ENCODE assay signal across 8 mouse cellular contexts in the genomic region with DNA sequence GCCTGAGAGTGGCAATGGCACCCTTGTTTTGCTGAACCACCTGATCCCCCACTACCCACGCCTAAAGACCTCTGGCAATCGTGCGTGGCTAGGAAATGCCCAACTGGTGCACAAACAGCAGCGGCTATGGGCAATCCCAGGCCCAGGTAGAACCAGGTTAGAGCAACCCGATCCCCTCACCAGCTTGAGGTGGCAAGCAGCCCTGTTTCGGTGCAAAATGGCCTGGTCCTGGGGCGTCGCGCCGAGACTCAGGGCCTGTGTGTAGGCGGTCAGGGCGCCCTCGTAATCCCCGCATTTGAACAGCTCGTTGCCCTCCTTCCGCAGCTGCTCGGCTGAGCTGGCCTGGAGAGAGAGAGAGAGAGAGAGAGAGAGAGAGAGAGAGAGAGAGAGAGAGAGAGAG. TPM values are rescaled to one million over a fixed set of nuclear protein-coding genes. Genes with fewer than 3 reads are reported as not detected.
DNase-seq lines count a peak whose midpoint lies in the region; ATAC-seq and TF ChIP-seq lines count a peak whose summit lies in the region.

No protein-coding gene starts in this region.

- TF ChIP-seq CTCF in G1E (IDR thresholded peaks at IDR 0.05; ENCODE audit: low read depth, low read length), result no peak
- TF ChIP-seq CTCF in lung, embryonic 14.5 days (IDR thresholded peaks at IDR 0.05; ENCODE audit: low read depth), result no peak

- no peak for ATAC-seq in cerebellum, adult (ENCODE audit: insufficient number of reproducible peaks, low FRiP score, low TSS enrichment)
- no peak for ATAC-seq in G1E (ENCODE audit: extremely low read depth, insufficient number of reproducible peaks, low FRiP score, poor library complexity, severe bottlenecking)
- ATAC-seq in intestine, embryonic 14.5 days (replicated peaks; ENCODE audit: low FRiP score, low TSS enrichment, low read depth), result no peak
- ATAC-seq in lung, embryonic 14.5 days (ENCODE audit: insufficient read depth), result no peak

- H3K4me1 ChIP-seq in G1E (ENCODE audit: insufficient read depth, low read depth, low read length), result peaks cover 53% of the 10 kb centered on the region
- peaks cover 59% of the 10 kb centered on the region for H3K4me1 ChIP-seq in forebrain, embryonic 10.5 days
- H3K4me1 ChIP-seq in intestine, embryonic 14.5 days (replicated peaks; ENCODE audit: control insufficient read depth, insufficient read depth, low read length), result peaks cover 23% of the 10 kb centered on the region; the same call in 1 of the 2 replicates
- H3K4me1 ChIP-seq in lung, embryonic 14.5 days (ENCODE audit: insufficient read depth), result 0 out of 2 replicates have a peak, but pooled peaks cover 13% of the 10 kb centered on the region

- no peaks in the 10 kb centered on the region for H3K9me3 ChIP-seq in G1E (replicated peaks)
- no peaks in the 10 kb centered on the region for H3K9me3 ChIP-seq in forebrain, embryonic 10.5 days
- H3K9me3 ChIP-seq in intestine, embryonic 14.5 days (ENCODE audit: control insufficient read depth, low read length), result no peaks in the 10 kb centered on the region
- H3K9me3 ChIP-seq in lung, embryonic 14.5 days (ENCODE audit: low read depth, low read length), result no peaks in the 10 kb centered on the region

- 10% methylated on average over 17 of the region's 17 CpGs for WGBS in forebrain, embryonic 10.5 days
- 8% methylated on average over 17 of the region's 17 CpGs for WGBS in intestine, embryonic 14.5 days
- WGBS in lung, embryonic 14.5 days, result 6% methylated on average over 17 of the region's 17 CpGs

- intact Hi-C loops in left cerebral cortex, postnatal 10 days (cut with DNase I), result no loop called here

- H3K27me3 ChIP-seq in G1E (ENCODE audit: insufficient read depth, low read length), result no peaks in the 10 kb centered on the region
- peaks cover 15% of the 10 kb centered on the region for H3K27me3 ChIP-seq in forebrain, embryonic 10.5 days (ENCODE audit: poor library complexity, severe bottlenecking)
- H3K27me3 ChIP-seq in intestine, embryonic 14.5 days (replicated peaks; ENCODE audit: control insufficient read depth, insufficient read depth, low read length), result no peaks in the 10 kb centered on the region
- H3K27me3 ChIP-seq in lung, embryonic 14.5 days (ENCODE audit: insufficient read depth, low read length), result no peaks in the 10 kb centered on the region

- H3K9ac ChIP-seq in intestine, embryonic 14.5 days (ENCODE audit: low read length), result peak overlapping the region; percentile 49
- H3K9ac ChIP-seq in lung, embryonic 14.5 days, result peak overlapping the region; percentile 68

- peak overlapping the region; percentile 69 for H3K4me2 ChIP-seq in intestine, embryonic 14.5 days (ENCODE audit: low read length)
- peak overlapping the region; percentile 86 for H3K4me2 ChIP-seq in lung, embryonic 14.5 days

- DNase-seq in cerebellum, adult 11-12 months, result peak; percentile 65
- peak; percentile 10 for DNase-seq in G1E (ENCODE audit: low spot score)
- no peak for DNase-seq in forebrain, embryonic 10.5 days (ENCODE audit: extremely low spot score, low spot score)
- peak; percentile 67 for DNase-seq in intestine, embryonic 14.5 days (ENCODE audit: low spot score)
- peak; percentile 59 for DNase-seq in lung, embryonic 14.5 days
- peak; percentile 54 for DNase-seq in retina, adult 2 months (ENCODE audit: low read depth, low spot score)
- DNase-seq in left cerebral cortex, postnatal 10 days (ENCODE audit: extremely low spot score in 1 of 2, low spot score in 2 of 2), result no peak

- peaks cover 49% of the 10 kb centered on the region for H3K36me3 ChIP-seq in G1E (replicated peaks)
- H3K36me3 ChIP-seq in forebrain, embryonic 10.5 days (replicated peaks), result peaks cover 38% of the 10 kb centered on the region
- H3K36me3 ChIP-seq in intestine, embryonic 14.5 days (ENCODE audit: control insufficient read depth, insufficient read depth, low read length), result peaks cover 32% of the 10 kb centered on the region
- peaks cover 34% of the 10 kb centered on the region for H3K36me3 ChIP-seq in lung, embryonic 14.5 days (ENCODE audit: insufficient read depth)

- H3K27ac ChIP-seq in forebrain, embryonic 10.5 days, result peak overlapping the region; percentile 86
- H3K27ac ChIP-seq in intestine, embryonic 14.5 days (ENCODE audit: low read depth), result no peak overlapping the region
- H3K27ac ChIP-seq in lung, embryonic 14.5 days (ENCODE audit: low read depth), result no peak overlapping the region

- peak overlapping the region; percentile 76 for H3K4me3 ChIP-seq in G1E (ENCODE audit: low read depth, low read length)
- H3K4me3 ChIP-seq in forebrain, embryonic 10.5 days, result peak overlapping the region; percentile 75
- H3K4me3 ChIP-seq in intestine, embryonic 14.5 days (ENCODE audit: low read depth, low read length), result peak overlapping the region; percentile 62
- H3K4me3 ChIP-seq in lung, embryonic 14.5 days (ENCODE audit: low read depth, low read length), result peak overlapping the region; percentile 62

RNA-seq across cellular contexts. Expression of gene Unc45a, which starts 1.4 kb away (rescaled TPM):
- total RNA-seq in G1E (2014; fragmentation: Nextera tagmentation), result 14.9 and 19.9 TPM in 2 replicates
- total RNA-seq in G1E (2017), result 24.1 and 27.1 TPM in 2 replicates
- 37.4 and 39.0 TPM in 2 replicates for polyA plus RNA-seq in G1E (2012)
- polyA plus RNA-seq in forebrain, embryonic 10.5 days (2016; fragmentation: Nextera tagmentation; extraction: Ambion mirVana), result 42.0 and 44.0 TPM in 2 replicates
- polyA plus RNA-seq in intestine, embryonic 14.5 days (2014; fragmentation: Nextera tagmentation; extraction: Ambion mirVana), result 29.9 and 34.2 TPM in 2 replicates
- 34.3 and 35.3 TPM in 2 replicates for polyA plus RNA-seq in lung, embryonic 14.5 days (2014; fragmentation: Nextera tagmentation; extraction: Ambion mirVana)
- 10 to 100 TPM; 52.5 to 54.1 TPM for total RNA-seq in left cerebral cortex, postnatal 10 days (2021)

RNA-seq across cellular contexts. Expression of gene Hddc3, which starts 3.5 kb away (rescaled TPM):
- total RNA-seq in G1E (2014; fragmentation: Nextera tagmentation) (64.8 and 66.3 TPM in 2 replicates), G1E (2017) (114 and 124 TPM in 2 replicates)
- polyA plus RNA-seq in G1E (2012), result 48.9 and 55.0 TPM in 2 replicates
- polyA plus RNA-seq in forebrain, embryonic 10.5 days (2016; fragmentation: Nextera tagmentation; extraction: Ambion mirVana), result 25.2 and 27.9 TPM in 2 replicates
- polyA plus RNA-seq in intestine, embryonic 14.5 days (2014; fragmentation: Nextera tagmentation; extraction: Ambion mirVana), result 19.8 and 19.9 TPM in 2 replicates
- 17.2 and 17.9 TPM in 2 replicates for polyA plus RNA-seq in lung, embryonic 14.5 days (2014; fragmentation: Nextera tagmentation; extraction: Ambion mirVana)
- 10 to 100 TPM; 38.3 to 45.8 TPM for total RNA-seq in left cerebral cortex, postnatal 10 days (2021)

RNA-seq across cellular contexts. Expression of gene Rccd1, which starts 15.1 kb away (rescaled TPM):
- 22.7 and 25.8 TPM in 2 replicates for total RNA-seq in G1E (2014; fragmentation: Nextera tagmentation)
- 27.8 and 28.7 TPM in 2 replicates for total RNA-seq in G1E (2017)
- 12.5 and 14.3 TPM in 2 replicates for polyA plus RNA-seq in G1E (2012)
- polyA plus RNA-seq in forebrain, embryonic 10.5 days (2016; fragmentation: Nextera tagmentation; extraction: Ambion mirVana), result 12.3 and 14.1 TPM in 2 replicates
- 13.5 and 14.4 TPM in 2 replicates for polyA plus RNA-seq in intestine, embryonic 14.5 days (2014; fragmentation: Nextera tagmentation; extraction: Ambion mirVana)
- 11.0 and 12.0 TPM in 2 replicates for polyA plus RNA-seq in lung, embryonic 14.5 days (2014; fragmentation: Nextera tagmentation; extraction: Ambion mirVana)
- total RNA-seq in left cerebral cortex, postnatal 10 days (2021), result 10 to 100 TPM; 15.7 to 20.8 TPM

RNA-seq across cellular contexts. Expression of gene Man2a2, which starts 31.8 kb away (rescaled TPM):
- total RNA-seq in G1E (2014; fragmentation: Nextera tagmentation) (58.7 and 63.1 TPM in 2 replicates), G1E (2017) (49.3 and 57.3 TPM in 2 replicates)
- polyA plus RNA-seq in G1E (2012), result 31.7 and 37.0 TPM in 2 replicates
- 17.0 and 17.8 TPM in 2 replicates for polyA plus RNA-seq in forebrain, embryonic 10.5 days (2016; fragmentation: Nextera tagmentation; extraction: Ambion mirVana)
- 17.4 and 18.8 TPM in 2 replicates for polyA plus RNA-seq in intestine, embryonic 14.5 days (2014; fragmentation: Nextera tagmentation; extraction: Ambion mirVana)
- 20.1 and 23.9 TPM in 2 replicates for polyA plus RNA-seq in lung, embryonic 14.5 days (2014; fragmentation: Nextera tagmentation; extraction: Ambion mirVana)
- 100 to 1,000 TPM; 106 to 108 TPM for total RNA-seq in left cerebral cortex, postnatal 10 days (2021)

RNA-seq across cellular contexts. Expression of gene Prc1, which starts 45.1 kb away (rescaled TPM):
- 188 and 229 TPM in 2 replicates for total RNA-seq in G1E (2014; fragmentation: Nextera tagmentation)
- total RNA-seq in G1E (2017), result 158 and 161 TPM in 2 replicates
- polyA plus RNA-seq in G1E (2012), result 13.4 and 14.6 TPM in 2 replicates
- polyA plus RNA-seq in forebrain, embryonic 10.5 days (2016; fragmentation: Nextera tagmentation; extraction: Ambion mirVana), result 242 and 249 TPM in 2 replicates
- polyA plus RNA-seq in intestine, embryonic 14.5 days (2014; fragmentation: Nextera tagmentation; extraction: Ambion mirVana), result 149 and 157 TPM in 2 replicates
- 205 and 206 TPM in 2 replicates for polyA plus RNA-seq in lung, embryonic 14.5 days (2014; fragmentation: Nextera tagmentation; extraction: Ambion mirVana)
- 1 to 10 TPM; 5.1 to 8.8 TPM for total RNA-seq in left cerebral cortex, postnatal 10 days (2021)

Comparison
In these comparisons a context has a peak if more than half of its experiments do, and no peak if none do; other contexts are left out.
1. DNase-seq: peak in cerebellum, adult 11-12 months (single experiment), G1E (single experiment), intestine, embryonic 14.5 days (single experiment), lung, embryonic 14.5 days (single experiment) and retina, adult 2 months (single experiment); none in forebrain, embryonic 10.5 days (single experiment) and left cerebral cortex, postnatal 10 days (0 of 2).
2. Peak in every context shown above with its lines, with median percentiles within 50 percentile points of each other: H3K4me3 ChIP-seq.